Mouse (Mus musculus) heart, adult 2 months (tissue): ENCODE data around the gene Tbx20. TPM values are rescaled to one million over a fixed set of nuclear protein-coding genes. Genes with fewer than 3 reads are reported as not detected.
A peak's percentile ranks its signal among the peaks of the same experiment; 100 is the strongest.

Source experiments
- DNase-seq, 2 experiments: peaks; one replicate each; pipeline ENCODE4 v3.0.0; 2021
- H3K27ac ChIP-seq: fragments of 200-600 bp; 2 replicates; pipeline ENCODE4 v1.8.1; 2022
- H3K27me3 ChIP-seq: fragments of 200-500 bp; 2 replicates; pipeline ENCODE4 v1.6.1; 2012; ENCODE audit warnings: mild to moderate bottlenecking, low read length, inconsistent platforms, mixed read lengths; ENCODE audit not compliant: control insufficient read depth, insufficient read depth
- H3K36me3 ChIP-seq: fragments of 200-500 bp; 2 replicates; pipeline ENCODE4 v1.6.1; 2012; ENCODE audit warnings: low read length, inconsistent platforms; ENCODE audit not compliant: control insufficient read depth, insufficient read depth
- H3K4me1 ChIP-seq: fragments of 200-500 bp; 2 replicates; pipeline ENCODE4 v1.6.1; 2011; ENCODE audit warnings: low read length; ENCODE audit not compliant: control insufficient read depth, insufficient read depth
- H3K4me3 ChIP-seq: fragments of 200-600 bp; 2 replicates; pipeline ENCODE4 v1.8.1; 2022
- H3K79me2 ChIP-seq: fragments of 200-500 bp; replicated peaks from 2 replicates; pipeline ENCODE4 v1.6.1; 2012; ENCODE audit warnings: mild to moderate bottlenecking, inconsistent platforms, low read length, moderate library complexity, mixed read lengths; ENCODE audit not compliant: control insufficient read depth, insufficient read depth
- H3K9ac ChIP-seq: fragments of 200-500 bp; 2 replicates; pipeline ENCODE4 v1.6.1; 2012; ENCODE audit warnings: low read depth, mild to moderate bottlenecking, control low read depth, inconsistent platforms, low read length, mixed read lengths
- CTCF ChIP-seq: fragments of 200-600 bp; IDR thresholded peaks from 2 replicates; pipeline ENCODE4 v1.8.1; 2022; ENCODE audit warnings: antibody characterized with exemption, mild to moderate bottlenecking, moderate library complexity
- EP300 ChIP-seq: fragments of 200-500 bp; IDR thresholded peaks from 2 replicates; pipeline ENCODE4 v1.6.1; 2011; ENCODE audit warnings: low read depth, low read length, control low read depth; ENCODE audit not compliant: insufficient read depth
- POLR2A ChIP-seq: fragments of 200-500 bp; IDR thresholded peaks from 2 replicates; pipeline ENCODE4 v1.6.1; 2011; ENCODE audit warnings: mild to moderate bottlenecking, low read depth, low read length, control low read depth; ENCODE audit not compliant: insufficient read depth
- WGBS: fragments of 180-500 bp; shearing (Covaris S2); methylation state at CpG from one replicate; pipeline ENCODE4 v1.1.7; 2018; 5-methylcytosine and 5-hydroxymethylcytosine counted together
- intact Hi-C: fragments of 180-260 bp; cut with DNase I; formaldehyde crosslinking; loops from one replicate; pipeline ENCODE4 v1.15.1; 2025
- polyA plus RNA-seq: library from polyadenylated mRNA; depleted of rRNA; stranded (reverse); fragments of >200 nt; gene quantifications from 2 replicates; pipeline ENCODE4 v1.2.3, GENCODE M21; 2012
- total RNA-seq, 2 experiments: library from RNA; stranded (reverse); gene quantifications; 2 replicates each; pipeline ENCODE4 v1.2.3; 2021

Tbx20 gene
- total and polyA plus RNA-seq, 3 experiments, result 33.9 to 83.2 (median 83.0) TPM

- Histone ChIP-seq H3K4me3 (peak overlapping the region; percentile 70), H3K36me3 (peaks cover 9% of the 10 kb centered on the region), H3K27ac (peak overlapping the region; percentile 93), H3K27me3 (no peaks in the 10 kb centered on the region; the same call in 1 of the 2 replicates), H3K79me2 (no peaks in the 10 kb centered on the region), H3K9ac (peak overlapping the region; percentile 54), H3K4me1 (peaks cover 2% of the 10 kb centered on the region)
- DNase-seq, result no peak
- WGBS, result 22% methylated on average over 9 of the region's 9 CpGs
- intact Hi-C loops, result no loop called here
- TF ChIP-seq CTCF, result no peak
- no peak for TF ChIP-seq EP300
- TF ChIP-seq POLR2A, result no peak
These were observed 1.5 kb downstream of the Tbx20 start for GRCm38 (mm10) chr9:24772431-24773120.

DNA sequence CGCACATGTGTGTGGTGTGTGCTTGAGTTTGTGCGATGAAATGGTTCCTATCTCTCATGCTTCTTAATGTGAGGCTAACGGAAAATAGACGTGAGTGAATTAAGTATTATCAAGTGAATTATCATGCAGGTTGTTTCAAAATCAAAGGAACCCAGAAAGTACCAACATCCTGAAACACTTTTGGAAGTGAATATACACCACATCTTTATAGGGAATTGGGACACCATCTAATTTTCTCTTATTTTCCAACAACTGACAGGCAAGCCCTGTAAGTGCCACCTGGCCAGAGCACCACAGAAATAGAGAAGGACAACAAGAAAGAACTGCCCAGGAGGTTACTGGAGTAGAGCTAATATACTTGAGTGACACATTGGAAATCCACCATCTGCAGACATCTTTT is 2.4 kb downstream of the Tbx20 start:
- no peak for DNase-seq
- peaks cover 2% of the 10 kb centered on the region for H3K4me1 ChIP-seq
- H3K27me3 ChIP-seq, result no peaks in the 10 kb centered on the region; the same call in 1 of the 2 replicates
- no peaks in the 10 kb centered on the region for H3K79me2 ChIP-seq
- 39% methylated on average over 4 of the region's 4 CpGs for WGBS
- H3K36me3 ChIP-seq, result peaks cover 11% of the 10 kb centered on the region
- H3K27ac ChIP-seq, result peak overlapping the region; percentile 93
- peak overlapping the region; percentile 70 for H3K4me3 ChIP-seq
- TF ChIP-seq POLR2A, result no peak
- TF ChIP-seq CTCF, result no peak
- no peak for TF ChIP-seq EP300
- peak overlapping the region; percentile 54 for H3K9ac ChIP-seq
- intact Hi-C loops, result no loop called here

DNA sequence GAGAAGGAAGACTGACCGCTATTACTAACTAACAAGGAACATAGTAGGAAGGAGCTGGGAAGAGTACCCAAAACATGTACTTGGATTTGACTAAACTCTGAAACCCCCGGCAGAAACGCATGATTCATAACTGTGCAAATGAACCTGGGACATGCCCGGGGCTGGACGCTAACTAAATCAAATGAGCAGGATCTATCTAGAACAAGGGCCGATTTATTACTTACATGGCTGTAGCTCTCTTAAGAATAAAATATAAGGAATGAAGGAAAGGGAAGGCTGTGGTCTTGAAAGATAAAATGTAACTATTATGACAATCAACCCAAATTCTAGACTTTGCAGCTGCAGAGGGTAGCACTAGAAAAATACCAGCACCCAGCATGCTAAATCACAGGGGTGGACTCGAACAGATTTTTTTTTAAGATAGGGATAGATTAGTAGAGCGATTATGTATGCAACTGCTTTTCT is 3.1 kb downstream of the Tbx20 start:
- Histone ChIP-seq H3K27me3 (no peaks in the 10 kb centered on the region; the same call in 1 of the 2 replicates), H3K79me2 (no peaks in the 10 kb centered on the region), H3K27ac (peak overlapping the region; percentile 93), H3K4me1 (no peaks in the 10 kb centered on the region; the same call in 1 of the 2 replicates), H3K36me3 (peaks cover 16% of the 10 kb centered on the region), H3K4me3 (peak overlapping the region; percentile 70), H3K9ac (peak overlapping the region; percentile 56)
- intact Hi-C loops, result no loop called here
- 7% methylated on average over 8 of the region's 8 CpGs for WGBS
- DNase-seq, result no peak
- TF ChIP-seq POLR2A (no peak), CTCF (no peak), EP300 (no peak)

GRCm38 (mm10) chr9:24770149-24770940 is 3.8 kb downstream of the Tbx20 start:
- Histone ChIP-seq H3K36me3 (peaks cover 18% of the 10 kb centered on the region), H3K79me2 (no peaks in the 10 kb centered on the region), H3K27ac (peak overlapping the region; percentile 93), H3K27me3 (no peaks in the 10 kb centered on the region; the same call in 1 of the 2 replicates), H3K4me3 (peak overlapping the region; percentile 70), H3K4me1 (peaks cover 2% of the 10 kb centered on the region; the same call in 1 of the 2 replicates), H3K9ac (peak overlapping the region; percentile 56)
- under 1% methylated on average over 41 of the region's 41 CpGs for WGBS
- TF ChIP-seq CTCF (no peak), POLR2A (no peak), EP300 (no peak)
- intact Hi-C loops, result no loop called here
- DNase-seq, result peak; percentile 45 to 60

GRCm38 (mm10) chr9:24769611-24770010 is 4.5 kb downstream of the Tbx20 start:
- DNase-seq, result peak; percentile 30 to 50
- H3K27ac ChIP-seq, result peak overlapping the region; percentile 93
- H3K27me3 ChIP-seq, result no peaks in the 10 kb centered on the region; the same call in 1 of the 2 replicates

GRCm38 (mm10) chr9:24767056-24767455 is 7.0 kb downstream of the Tbx20 start:
- Histone ChIP-seq H3K9ac (no peak overlapping the region), H3K79me2 (no peaks in the 10 kb centered on the region), H3K27me3 (no peaks in the 10 kb centered on the region; the same call in 1 of the 2 replicates), H3K36me3 (peaks cover 33% of the 10 kb centered on the region), H3K27ac (peak overlapping the region; percentile 93), H3K4me3 (peak overlapping the region; percentile 70; the same call in 1 of the 2 replicates), H3K4me1 (peaks cover 6% of the 10 kb centered on the region)
- 31% methylated on average over 3 of the region's 3 CpGs for WGBS
- intact Hi-C loops, result no loop called here
- TF ChIP-seq CTCF (no peak), EP300 (no peak), POLR2A (no peak)
- no peak for DNase-seq

More at GRCm38 (mm10) chr9:24769611-24770010, 4.5 kb downstream of the Tbx20 start:
- Histone ChIP-seq H3K79me2 (no peaks in the 10 kb centered on the region), H3K9ac (peak overlapping the region; percentile 63), H3K4me3 (peak overlapping the region; percentile 70), H3K36me3 (peaks cover 24% of the 10 kb centered on the region), H3K4me1 (peaks cover 2% of the 10 kb centered on the region; the same call in 1 of the 2 replicates)
- intact Hi-C loops, result no loop called here
- no peak for TF ChIP-seq POLR2A
- 19% methylated on average over 9 of the region's 9 CpGs for WGBS
